Mouse (Mus musculus) C2C12 (cell line): ENCODE data around the gene Cbx3.

Experiments used
- CTCF ChIP-seq: IDR thresholded peaks from one replicate; pipeline ENCODE4 v1.5.1; 2011; ENCODE audit not compliant: control insufficient read depth, insufficient read depth, insufficient read length
- MAX ChIP-seq: IDR thresholded peaks from one replicate; pipeline ENCODE4 v1.6.1; 2011; ENCODE audit warnings: mild to moderate bottlenecking, control low read depth

- TF ChIP-seq CTCF (no peak), MAX (no peak)
These were observed 9.1 kb downstream of the Cbx3 start for GRCm38 (mm10) chr6:51479136-51479731.
